Mouse (Mus musculus) layer of hippocampus, postnatal 10 days (tissue): ENCODE measurements around the gene Arhgap8. TPM values are rescaled to one million over a fixed set of nuclear protein-coding genes. Genes with fewer than 3 reads are reported as not detected.

Experiments
- DNase-seq, 2 experiments: peaks; one replicate each; pipeline ENCODE4 v3.0.0; 2021; ENCODE audit warnings: low spot score in 2 of 2
- long read RNA-seq: library from polyadenylated mRNA; stranded (forward); transcript quantifications from one replicate; pipeline ENCODE4 v2.0.0, GENCODE M21; 2023
- total RNA-seq, 2 experiments: library from RNA; stranded (reverse); gene quantifications; 2 replicates each; pipeline ENCODE4 v1.2.3; 2021

The Arhgap8 gene
- total RNA-seq, result under 1 TPM; 0.27 to 0.89 TPM
- long read RNA-seq, result 0 reads

- no peak for DNase-seq
Observed at GRCm38 (mm10) chr15:84719791-84720190, at the start of gene Arhgap8. TSS of gene Arhgap8 (plus strand) at chr15:84720052.

DNA sequence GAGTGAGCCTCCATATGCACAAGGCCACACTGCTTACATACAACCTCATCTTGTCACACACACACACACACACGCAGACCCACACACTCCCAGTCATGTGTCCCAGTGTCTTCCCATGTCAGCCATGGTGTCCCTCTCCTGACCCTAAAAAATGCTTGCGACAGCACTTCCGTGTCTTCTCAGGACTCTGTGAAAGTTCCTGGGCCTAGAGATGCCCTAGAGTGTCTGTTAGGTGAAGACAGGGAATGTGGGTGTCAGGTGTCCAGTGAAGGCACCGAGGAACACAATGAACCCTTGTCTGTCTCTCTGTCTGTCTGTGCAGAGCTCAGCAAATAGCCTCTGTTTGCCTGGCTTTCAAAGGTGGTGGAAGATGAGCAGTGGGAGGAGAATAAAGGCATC lies 49.2 kb upstream of the Arhgap8 start:
- no peak for DNase-seq

DNA sequence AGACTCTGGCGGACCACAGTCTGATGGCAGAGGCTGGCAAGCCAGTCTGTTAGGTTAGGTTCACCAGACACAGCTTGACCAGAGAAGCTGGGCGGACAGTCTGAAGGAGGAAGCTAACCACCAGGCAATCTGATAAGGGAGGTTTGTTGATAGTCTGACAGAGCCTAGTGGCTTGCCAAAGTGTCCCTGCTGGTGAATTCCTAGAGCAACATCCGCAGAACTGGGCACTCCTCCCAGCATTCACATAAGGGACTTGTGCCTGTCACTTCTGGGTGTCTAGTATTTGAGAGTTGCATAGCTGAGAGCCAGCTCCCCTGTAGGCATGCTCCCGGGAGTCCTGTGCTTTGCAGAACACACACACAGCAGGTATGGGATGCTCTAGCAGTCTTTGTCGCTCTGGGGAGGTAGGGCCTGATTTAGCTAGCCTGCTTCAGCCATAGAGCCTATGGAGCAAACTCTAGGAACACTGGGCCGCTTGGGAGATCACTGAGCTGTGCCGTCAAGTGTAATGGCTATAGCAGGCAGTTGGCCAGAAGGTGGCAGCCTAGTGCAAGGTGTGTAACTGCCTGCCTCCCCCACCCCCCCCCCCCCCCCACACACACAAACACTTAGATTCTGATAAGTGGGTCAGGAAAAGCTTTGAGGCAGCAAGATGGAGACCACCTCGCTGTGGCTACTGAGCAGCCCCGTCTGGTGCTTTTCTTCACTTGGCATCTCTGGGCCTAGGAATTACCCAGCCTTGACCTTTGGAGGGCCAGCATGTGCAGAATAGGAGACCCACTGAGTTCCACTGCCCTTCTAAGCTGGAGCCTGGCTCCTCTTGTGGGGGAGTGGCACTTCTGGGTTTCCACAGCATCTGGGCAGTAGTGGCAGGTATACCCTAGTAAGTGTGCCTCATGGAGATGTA lies 48.2 kb upstream of the Arhgap8 start:
- DNase-seq, result peak; percentile 63 to 72

DNA sequence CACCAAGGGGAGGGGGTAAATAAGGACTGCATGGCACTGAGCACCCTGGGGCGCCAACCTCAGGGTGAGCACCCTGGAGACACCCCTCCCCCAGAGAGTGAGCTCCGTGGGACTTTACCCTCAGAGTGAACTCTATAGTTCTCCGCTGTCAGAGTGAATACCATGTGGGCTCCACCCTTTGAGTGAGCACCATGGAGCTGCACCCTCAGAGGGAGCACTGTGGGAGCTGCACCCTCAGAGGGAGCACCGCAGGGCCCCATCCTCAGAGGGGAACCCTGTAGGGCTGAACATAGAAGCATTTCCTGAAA lies 47.6 kb upstream of the Arhgap8 start:
- DNase-seq, result no peak

- DNase-seq, result no peak
Observed at GRCm38 (mm10) chr15:84672616-84673015, 47.2 kb upstream of the Arhgap8 start.

DNA sequence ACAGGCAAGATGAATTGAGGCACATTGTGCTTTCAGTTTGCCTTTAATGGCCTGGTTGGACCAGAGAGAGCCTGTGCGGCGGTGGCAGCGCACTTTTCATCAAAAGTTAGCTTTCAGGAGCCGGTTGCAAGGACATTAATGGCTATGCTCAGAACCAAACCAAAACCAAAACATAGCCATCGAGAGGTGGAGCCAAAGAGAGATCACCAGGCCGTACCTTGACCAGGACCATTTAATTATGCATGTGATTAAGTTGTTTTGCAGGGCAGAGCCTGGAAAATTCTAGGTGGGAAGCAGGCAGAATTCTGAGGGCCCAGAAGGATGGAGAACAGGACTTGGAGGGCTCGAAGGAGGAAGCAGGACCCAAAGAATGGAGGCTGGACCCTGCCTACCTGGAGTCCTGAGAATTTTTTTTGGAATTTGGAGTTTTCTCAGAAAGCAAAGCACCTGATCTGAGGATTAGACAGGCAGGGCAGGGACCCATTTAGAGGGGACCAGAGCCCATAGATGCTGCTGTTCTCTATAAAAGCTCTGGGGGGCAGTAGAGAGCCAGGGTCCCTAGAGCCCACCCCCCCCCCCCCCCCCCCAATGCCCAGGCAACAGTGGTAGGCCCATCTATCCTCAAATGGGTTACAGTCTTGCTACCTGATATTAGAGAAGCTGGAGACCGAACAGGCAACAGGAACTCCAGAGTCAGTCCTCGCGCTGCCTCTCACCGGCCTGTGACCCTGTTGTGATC lies 45.4 kb upstream of the Arhgap8 start:
- no peak for DNase-seq

DNA sequence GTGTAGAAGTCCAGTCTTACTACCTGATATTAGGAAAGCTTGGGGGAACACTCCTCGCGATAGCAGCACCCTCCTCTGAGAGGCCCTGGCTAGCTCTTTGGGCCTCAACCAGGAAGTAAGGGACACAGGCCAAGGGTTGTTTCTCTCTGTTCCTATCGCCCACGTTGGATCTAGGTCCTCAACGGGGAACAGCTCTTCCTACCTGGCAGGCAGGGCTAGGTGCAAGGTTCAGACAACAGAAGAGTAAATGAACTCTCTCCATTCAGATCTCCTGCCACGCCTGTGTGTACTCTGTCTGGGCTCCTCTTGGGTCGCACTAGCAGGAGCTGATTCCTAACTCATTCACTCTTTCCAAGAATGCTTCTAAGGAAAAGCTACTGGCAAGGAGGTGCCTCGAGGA lies 44.5 kb upstream of the Arhgap8 start:
- no peak for DNase-seq

GRCm38 (mm10) chr15:84677943-84678342 lies 41.9 kb upstream of the Arhgap8 start:
- no peak for DNase-seq

DNA sequence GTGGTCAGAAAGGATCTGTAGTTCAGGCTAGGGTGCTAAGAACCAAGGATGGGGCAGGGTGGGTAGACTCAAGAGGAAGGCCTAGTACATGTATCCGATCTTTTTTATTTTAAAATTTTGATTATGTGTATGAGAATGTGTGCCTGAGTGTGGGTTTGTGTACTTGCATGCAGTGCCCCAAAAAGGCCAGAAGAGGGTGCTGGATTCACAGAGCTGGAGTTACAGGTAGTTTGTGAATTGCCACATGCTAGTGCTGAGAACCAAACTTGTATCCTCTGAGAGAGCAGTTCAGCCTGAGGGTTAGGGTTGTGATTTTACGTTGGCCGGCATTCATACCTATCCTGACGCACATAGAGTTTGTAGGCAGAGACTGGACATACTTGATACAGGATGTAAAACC lies 40.8 kb upstream of the Arhgap8 start:
- DNase-seq, result peak in 1 of 2 experiments; percentile 24

GRCm38 (mm10) chr15:84679794-84680193 lies 40.1 kb upstream of the Arhgap8 start:
- no peak for DNase-seq

DNA sequence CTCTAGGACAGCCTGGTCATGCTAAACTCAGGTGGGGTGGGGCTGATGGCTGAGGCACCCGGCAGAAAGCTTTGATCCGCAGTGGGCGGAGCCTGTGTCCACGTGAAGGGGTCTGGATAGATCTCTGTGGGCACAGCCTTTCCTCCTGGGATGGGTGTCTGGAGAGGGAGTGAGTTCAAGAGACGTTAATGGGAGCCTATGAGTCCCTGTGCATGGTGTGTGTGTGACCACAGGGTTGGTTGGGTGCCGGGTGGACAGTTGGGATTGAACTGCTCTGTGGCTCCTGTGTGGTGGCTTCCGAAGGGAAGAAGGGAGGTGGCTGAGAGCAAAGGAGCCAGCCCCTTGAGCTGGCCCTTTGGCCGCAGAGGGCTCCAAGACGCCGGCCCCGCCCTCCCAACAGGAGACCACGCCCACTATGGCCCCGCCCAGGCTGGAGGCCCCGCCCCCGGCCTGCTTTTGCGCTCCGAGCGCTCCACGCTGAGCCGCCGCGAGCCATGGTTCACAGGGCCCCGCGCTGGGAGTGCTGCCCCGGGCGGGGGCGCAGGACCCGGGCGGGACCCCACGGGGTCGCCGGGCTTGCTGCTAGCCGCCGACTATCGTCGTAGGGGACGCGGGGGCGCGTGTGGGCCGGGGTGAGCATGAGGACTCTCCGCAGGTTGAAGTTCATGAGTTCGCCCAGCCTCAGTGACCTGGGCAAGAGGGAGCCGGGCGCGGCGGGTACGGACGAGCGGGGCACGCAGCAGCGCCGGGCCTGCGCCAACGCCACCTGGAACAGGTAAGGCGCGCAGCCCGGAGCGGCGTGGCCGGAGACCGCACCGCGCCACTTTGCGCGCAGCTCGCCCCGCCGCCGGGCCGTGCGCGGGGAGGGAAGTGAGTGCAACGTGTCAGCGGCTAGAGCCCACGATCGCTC lies 39.1 kb upstream of the Arhgap8 start:
- DNase-seq, result peak; percentile 77 to 82

DNA sequence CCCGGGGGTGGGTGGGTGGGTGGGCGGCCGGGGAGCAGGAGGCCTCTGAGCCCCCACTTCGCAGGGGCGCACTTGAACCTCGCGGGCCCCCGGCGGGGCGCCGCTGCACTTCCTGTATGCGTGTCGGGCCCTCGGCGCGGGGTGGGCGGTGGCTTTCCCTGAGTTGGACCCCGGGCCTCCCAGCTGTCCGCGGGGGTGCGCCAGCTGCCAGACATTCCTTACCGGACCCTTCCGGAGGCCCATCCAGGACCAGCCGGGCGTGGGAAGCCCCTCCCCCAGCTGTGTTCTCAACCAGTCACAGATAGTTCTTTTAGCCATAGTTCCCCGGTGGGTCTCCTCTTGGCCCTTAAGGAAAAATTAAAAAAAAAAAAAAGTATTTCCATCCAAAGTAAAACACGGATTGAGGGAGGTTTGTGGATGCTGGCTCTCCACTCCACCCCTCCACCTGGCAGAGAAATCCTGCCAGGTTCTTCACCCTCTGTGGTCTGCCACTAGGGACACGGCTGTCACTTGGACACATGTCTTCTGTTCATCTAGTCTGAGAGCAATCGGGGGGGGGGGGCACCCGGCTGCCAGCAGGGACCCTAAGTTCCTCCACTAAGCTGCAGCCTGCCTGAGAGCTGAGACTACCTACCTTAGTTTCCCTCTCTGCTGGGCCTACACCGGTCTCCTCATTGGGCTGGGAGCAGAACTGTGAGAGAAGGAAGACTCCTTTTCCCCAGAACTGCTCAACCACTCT lies 38.2 kb upstream of the Arhgap8 start:
- DNase-seq, result peak in 1 of 2 experiments; percentile 38

DNA sequence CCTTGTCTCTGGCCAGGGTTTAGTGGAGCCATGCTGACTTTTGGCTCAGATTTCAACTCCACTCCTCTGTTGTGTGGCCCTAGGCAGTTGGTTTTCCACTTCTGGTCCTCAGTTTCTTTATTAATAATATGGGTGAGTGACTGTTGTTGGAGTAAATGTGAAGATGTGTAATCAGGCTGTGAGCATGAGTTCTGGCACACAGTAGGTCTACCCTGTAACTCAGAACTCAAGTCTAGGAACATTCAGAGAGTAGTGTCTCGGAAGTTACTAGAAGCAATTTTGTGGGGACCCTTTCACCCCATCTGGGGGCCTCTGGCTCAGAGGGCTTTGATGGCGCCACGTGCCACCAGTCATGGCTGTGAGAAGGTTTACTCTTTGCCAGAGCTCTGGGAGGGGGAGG lies 37.6 kb upstream of the Arhgap8 start:
- DNase-seq, result no peak

GRCm38 (mm10) chr15:84682821-84683220 lies 37.0 kb upstream of the Arhgap8 start:
- peak in 1 of 2 experiments; percentile 11 for DNase-seq

DNA sequence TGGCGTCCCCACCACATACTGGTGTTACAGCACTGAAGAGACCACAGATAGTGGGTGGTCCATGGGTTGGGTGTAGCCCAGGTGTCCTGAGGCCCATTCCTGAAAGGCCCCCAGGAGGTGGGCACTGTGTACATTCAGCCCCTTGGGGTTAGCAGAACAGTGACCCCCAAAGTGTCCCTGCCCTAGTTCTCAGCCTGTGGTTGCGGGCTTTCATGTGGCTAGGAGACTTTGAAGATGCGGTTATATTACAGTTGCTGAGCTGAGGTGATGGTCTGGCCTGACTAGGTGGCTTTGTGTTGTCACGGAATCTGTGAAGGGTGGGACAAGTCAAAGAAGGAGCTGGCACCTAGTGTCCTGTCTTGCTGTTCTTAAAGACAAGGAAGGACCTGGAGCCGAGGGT lies 35.3 kb upstream of the Arhgap8 start:
- no peak for DNase-seq

DNA sequence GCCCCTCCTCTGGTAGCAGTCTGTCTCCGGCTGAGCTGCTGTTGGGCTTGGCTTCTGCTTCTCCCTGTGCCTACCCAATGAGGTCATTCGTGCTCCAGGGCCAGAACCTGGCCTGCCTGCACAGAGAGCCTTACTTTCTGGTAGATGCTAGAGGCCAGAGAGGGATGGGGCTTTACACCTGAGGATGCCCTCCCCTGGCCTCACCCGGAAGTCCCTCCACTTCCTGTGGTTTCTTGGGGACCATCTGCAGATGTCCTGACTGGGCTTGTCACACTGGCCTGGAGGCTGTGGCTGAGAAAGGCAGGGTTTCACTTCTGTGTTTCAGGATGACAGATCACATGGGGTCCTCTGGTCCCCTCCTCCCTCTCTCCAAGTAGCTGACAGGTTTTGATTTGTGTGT lies 34.4 kb upstream of the Arhgap8 start:
- DNase-seq, result peak in 1 of 2 experiments; percentile 17

GRCm38 (mm10) chr15:84687904-84688303 lies 31.9 kb upstream of the Arhgap8 start:
- DNase-seq, result no peak

GRCm38 (mm10) chr15:84689356-84689755 lies 30.5 kb upstream of the Arhgap8 start:
- no peak for DNase-seq

GRCm38 (mm10) chr15:84691513-84691912 lies 28.3 kb upstream of the Arhgap8 start:
- DNase-seq, result no peak

DNA sequence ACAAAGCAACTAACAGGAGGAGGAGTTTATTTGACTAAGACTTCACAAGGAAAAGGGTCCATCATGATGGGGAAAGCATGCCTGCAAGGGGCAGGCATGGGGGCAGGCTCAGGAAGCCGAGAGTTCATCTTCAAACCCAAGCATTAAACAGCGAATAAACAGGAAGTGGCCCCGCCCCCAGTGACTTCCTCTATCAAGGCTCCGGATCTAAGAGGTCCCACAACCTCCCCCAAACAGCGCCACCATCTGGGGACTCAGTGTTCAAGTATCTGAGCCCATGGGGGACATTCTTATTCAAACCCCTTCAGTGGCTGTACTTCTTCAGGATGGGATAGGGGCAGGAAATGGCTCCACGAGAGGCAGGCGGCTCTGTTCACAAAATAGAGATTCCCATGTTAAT lies 27.2 kb upstream of the Arhgap8 start:
- DNase-seq, result no peak

GRCm38 (mm10) chr15:84696021-84696420 lies 23.8 kb upstream of the Arhgap8 start:
- DNase-seq, result no peak
